Mouse (Mus musculus): ENCODE data around the gene Aff3. TPM values are rescaled to one million over a fixed set of nuclear protein-coding genes. Genes with fewer than 3 reads are reported as not detected.

Gene Aff3
- polyA plus RNA-seq, 1 experiment from 2014 or later = 15.4 TPM

DNA sequence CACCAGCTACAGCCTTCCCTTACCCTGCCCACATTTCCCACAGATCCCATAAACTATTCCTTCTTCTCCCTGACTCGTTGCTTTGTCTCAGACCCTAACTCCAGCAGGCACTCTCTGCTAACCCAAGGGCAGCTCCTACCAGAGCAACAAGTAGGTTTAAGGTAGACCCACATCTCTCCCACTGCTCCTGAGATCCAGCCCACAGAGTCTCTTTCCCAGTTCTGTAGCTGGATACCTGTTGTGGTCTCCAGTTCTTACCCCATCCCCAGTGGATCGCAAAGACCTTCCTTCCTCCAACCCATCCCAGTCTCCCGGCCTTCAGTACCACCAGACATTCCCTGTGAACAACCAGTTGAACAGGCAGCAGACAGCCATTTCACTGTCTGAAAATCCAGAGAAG, 7.0 kb upstream of the Aff3 start:
- Histone ChIP-seq H3K4me1 (no peaks in the 10 kb centered on the region), H3K9me3 (replicated peaks) (no peaks in the 10 kb centered on the region), H3K4me2 (replicated peaks) (no peak overlapping the region), H3K4me3 (replicated peaks) (no peak overlapping the region), H3K36me3 (no peaks in the 10 kb centered on the region), H3K27me3 (no peaks in the 10 kb centered on the region), H3K9ac (no peak overlapping the region), H3K27ac (replicated peaks) (no peak overlapping the region)
- WGBS = 81% methylated on average over 3 of the region's 3 CpGs
- no peak for ATAC-seq (ENCODE audit: insufficient number of reproducible peaks, low FRiP score, low TSS enrichment, low read depth)

DNA sequence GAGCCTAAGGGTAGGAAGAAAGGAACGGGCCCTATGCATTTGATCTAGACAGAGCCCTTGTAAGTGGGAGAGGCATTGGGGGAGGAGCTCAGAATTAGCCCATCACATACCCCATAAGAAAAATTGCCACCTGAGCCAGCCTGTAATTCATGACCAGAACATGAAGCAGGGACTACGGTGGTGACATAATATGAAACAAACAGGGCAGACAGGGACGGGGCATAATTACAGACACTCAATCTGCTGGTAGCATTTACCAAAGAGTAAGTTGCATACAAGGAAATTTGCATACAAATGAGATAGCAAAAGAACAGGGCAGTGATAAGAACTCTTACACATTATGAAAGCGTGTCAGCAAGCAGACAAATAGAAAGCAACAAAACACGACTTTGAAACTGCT, 6.3 kb upstream of the Aff3 start:
- no peaks in the 10 kb centered on the region for H3K36me3 ChIP-seq
- no peaks in the 10 kb centered on the region for H3K4me1 ChIP-seq
- no peak overlapping the region for H3K4me3 ChIP-seq (replicated peaks)
- H3K9ac ChIP-seq = no peak overlapping the region
- H3K9me3 ChIP-seq (replicated peaks) = no peaks in the 10 kb centered on the region
- H3K4me2 ChIP-seq (replicated peaks) = no peak overlapping the region
- ATAC-seq (ENCODE audit: insufficient number of reproducible peaks, low FRiP score, low TSS enrichment, low read depth) = no peak
- no peaks in the 10 kb centered on the region for H3K27me3 ChIP-seq
- 48% methylated on average over 5 of the region's 5 CpGs for WGBS
- no peak overlapping the region for H3K27ac ChIP-seq (replicated peaks)

GRCm38 (mm10) chr1:38668327-38668726, 3.6 kb upstream of the Aff3 start:
- Histone ChIP-seq H3K9me3 (replicated peaks) (no peaks in the 10 kb centered on the region), H3K27me3 (no peaks in the 10 kb centered on the region), H3K4me2 (replicated peaks) (no peak overlapping the region), H3K36me3 (no peaks in the 10 kb centered on the region), H3K4me1 (no peaks in the 10 kb centered on the region), H3K4me3 (replicated peaks) (no peak overlapping the region), H3K9ac (no peak overlapping the region), H3K27ac (replicated peaks) (no peak overlapping the region)
- no peak for ATAC-seq (ENCODE audit: insufficient number of reproducible peaks, low FRiP score, low TSS enrichment, low read depth)
- WGBS = 78% methylated on average over 10 of the region's 10 CpGs

DNA sequence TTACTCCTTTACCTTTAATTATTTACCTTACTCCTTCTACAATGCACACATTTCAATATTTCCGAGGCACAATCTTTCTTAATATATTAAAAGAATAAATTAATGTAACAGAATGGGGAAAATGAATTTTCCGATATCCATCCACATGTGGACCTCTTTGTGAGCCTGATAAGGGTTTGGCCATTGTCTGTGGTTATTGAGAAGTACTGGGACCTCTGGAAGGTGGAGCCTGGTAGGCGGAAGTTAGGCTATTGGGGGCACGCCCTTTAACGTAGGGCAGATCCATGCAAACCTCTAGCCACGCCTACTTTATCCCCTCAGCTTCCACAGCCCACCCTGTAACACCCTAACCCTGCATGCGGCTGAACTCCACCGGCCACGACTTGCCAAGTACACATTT, 3.1 kb upstream of the Aff3 start:
- 75% methylated on average over 9 of the region's 9 CpGs for WGBS
- H3K4me1 ChIP-seq = no peaks in the 10 kb centered on the region

DNA sequence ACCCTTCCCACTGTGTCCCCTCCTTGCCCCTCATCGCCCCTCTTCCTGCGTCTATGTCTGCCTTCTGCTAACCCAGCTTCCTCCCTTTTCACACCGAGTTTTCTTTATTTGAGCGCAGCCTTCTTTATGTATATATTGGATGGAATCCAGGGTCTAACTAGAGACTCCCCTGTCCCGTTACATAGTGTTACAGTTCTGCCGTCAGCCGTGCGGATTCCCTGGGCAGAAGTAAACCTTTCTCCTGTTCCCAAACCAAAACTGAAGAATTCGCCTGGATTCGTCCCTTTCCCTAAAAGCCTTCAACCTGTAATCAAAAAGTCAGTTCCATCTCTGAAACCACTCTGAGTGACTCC, 2.0 kb upstream of the Aff3 start:
- WGBS = 58% methylated on average over 10 of the region's 10 CpGs
- Histone ChIP-seq H3K4me3 (replicated peaks) (no peak overlapping the region), H3K4me1 (no peaks in the 10 kb centered on the region), H3K4me2 (replicated peaks) (no peak overlapping the region), H3K9ac (no peak overlapping the region), H3K36me3 (no peaks in the 10 kb centered on the region), H3K27me3 (no peaks in the 10 kb centered on the region), H3K27ac (replicated peaks) (no peak overlapping the region), H3K9me3 (replicated peaks) (no peaks in the 10 kb centered on the region)
- no peak for ATAC-seq (ENCODE audit: insufficient number of reproducible peaks, low FRiP score, low TSS enrichment, low read depth)

More for the DNA sequence above, 3.1 kb upstream of the Aff3 start:
- Histone ChIP-seq H3K4me3 (replicated peaks) (no peak overlapping the region), H3K4me2 (replicated peaks) (no peak overlapping the region), H3K27me3 (no peaks in the 10 kb centered on the region), H3K9ac (no peak overlapping the region), H3K9me3 (replicated peaks) (no peaks in the 10 kb centered on the region), H3K27ac (replicated peaks) (no peak overlapping the region), H3K36me3 (no peaks in the 10 kb centered on the region)
- no peak for ATAC-seq (ENCODE audit: insufficient number of reproducible peaks, low FRiP score, low TSS enrichment, low read depth)

DNA sequence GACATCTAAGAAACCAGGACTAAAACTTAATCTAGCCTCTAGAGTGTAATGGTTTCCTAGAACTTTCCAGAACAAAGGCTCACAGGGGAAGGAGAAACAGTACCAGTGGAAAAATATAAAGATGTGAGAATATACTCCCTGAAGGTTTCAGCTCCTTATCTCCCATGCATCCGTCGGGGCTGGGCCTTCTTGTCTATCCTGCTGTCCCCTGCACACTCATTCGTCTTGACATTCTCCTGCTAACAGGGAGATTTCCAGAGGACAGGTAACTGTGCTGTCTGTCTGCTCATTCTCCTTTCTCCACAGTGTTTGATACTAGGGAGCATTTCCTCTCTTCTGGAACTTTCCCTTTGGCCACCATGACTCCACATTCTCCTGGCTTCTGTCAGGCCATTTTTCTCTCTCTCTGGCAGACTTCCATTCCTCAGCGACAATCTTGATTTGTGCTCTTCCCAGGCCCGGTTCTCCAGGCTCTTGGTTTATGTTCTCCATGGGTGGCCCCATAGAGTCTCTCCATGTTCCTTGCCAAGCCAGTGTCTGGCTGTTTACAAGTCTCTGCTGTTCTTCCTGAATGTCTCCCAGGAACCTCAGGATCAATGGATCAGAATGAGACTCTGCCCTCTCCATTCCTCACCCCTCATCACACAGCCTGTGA, 1.5 kb upstream of the Aff3 start:
- Histone ChIP-seq H3K4me2 (replicated peaks) (no peak overlapping the region), H3K36me3 (no peaks in the 10 kb centered on the region), H3K27ac (replicated peaks) (no peak overlapping the region), H3K27me3 (no peaks in the 10 kb centered on the region), H3K9ac (no peak overlapping the region), H3K4me3 (replicated peaks) (no peak overlapping the region), H3K9me3 (replicated peaks) (no peaks in the 10 kb centered on the region), H3K4me1 (peaks cover 4% of the 10 kb centered on the region; the same call in 1 of the 2 replicates)
- no peak for ATAC-seq (ENCODE audit: insufficient number of reproducible peaks, low FRiP score, low TSS enrichment, low read depth)
- 63% methylated on average over 5 of the region's 5 CpGs for WGBS

- no peak for ATAC-seq (ENCODE audit: insufficient number of reproducible peaks, low FRiP score, low TSS enrichment, low read depth)
- no peak overlapping the region for H3K4me2 ChIP-seq (replicated peaks)
- no peaks in the 10 kb centered on the region for H3K36me3 ChIP-seq
- H3K27ac ChIP-seq (replicated peaks) = no peak overlapping the region
- H3K4me1 ChIP-seq = peaks cover 10% of the 10 kb centered on the region; the same call in 1 of the 2 replicates
- 79% methylated on average over 1 of the region's 1 CpGs for WGBS
- no peak overlapping the region for H3K4me3 ChIP-seq (replicated peaks)
- no peaks in the 10 kb centered on the region for H3K27me3 ChIP-seq
- H3K9ac ChIP-seq = no peak overlapping the region
- H3K9me3 ChIP-seq (replicated peaks) = no peaks in the 10 kb centered on the region
These were observed 856 bp upstream of the Aff3 start for GRCm38 (mm10) chr1:38665611-38666010.

GRCm38 (mm10) chr1:38664261-38664660, 494 bp downstream of the Aff3 start:
- Histone ChIP-seq H3K36me3 (no peaks in the 10 kb centered on the region), H3K27me3 (no peaks in the 10 kb centered on the region), H3K4me2 (replicated peaks) (no peak overlapping the region), H3K4me3 (replicated peaks) (no peak overlapping the region), H3K4me1 (peaks cover 21% of the 10 kb centered on the region; the same call in 1 of the 2 replicates), H3K9ac (no peak overlapping the region), H3K27ac (replicated peaks) (no peak overlapping the region), H3K9me3 (replicated peaks) (no peaks in the 10 kb centered on the region)
- WGBS = 91% methylated on average over 4 of the region's 4 CpGs
- ATAC-seq (ENCODE audit: insufficient number of reproducible peaks, low FRiP score, low TSS enrichment, low read depth) = no peak

DNA sequence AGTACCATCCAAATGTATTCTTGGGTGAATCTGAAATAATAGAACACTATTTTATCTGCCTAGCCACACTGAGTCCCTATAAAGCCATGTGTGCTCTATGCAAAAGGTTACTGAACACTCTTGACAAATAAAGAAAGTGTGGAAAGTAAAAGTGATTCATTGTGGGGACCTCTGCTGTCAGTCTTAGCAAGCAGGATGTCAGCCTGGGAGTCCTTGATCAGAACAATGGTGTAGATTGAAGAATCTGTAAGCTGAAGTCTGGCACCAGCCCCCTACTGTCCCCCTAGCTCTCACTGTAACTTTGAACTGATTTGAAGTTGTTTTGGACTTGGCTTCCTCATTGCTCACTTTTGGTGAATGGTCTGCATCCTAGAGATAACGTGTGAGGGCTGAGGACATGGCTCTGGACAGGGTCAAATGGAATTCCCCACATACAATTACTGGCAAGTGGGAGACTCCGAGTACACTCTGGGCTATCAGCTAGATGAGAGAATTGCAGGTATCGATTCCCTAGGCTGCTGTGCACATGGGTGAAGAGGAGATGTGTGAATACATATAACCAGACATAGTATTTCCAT, 2.0 kb downstream of the Aff3 start:
- WGBS = 85% methylated on average over 3 of the region's 3 CpGs
- no peak for ATAC-seq (ENCODE audit: insufficient number of reproducible peaks, low FRiP score, low TSS enrichment, low read depth)
- peaks cover 32% of the 10 kb centered on the region for H3K4me1 ChIP-seq

DNA sequence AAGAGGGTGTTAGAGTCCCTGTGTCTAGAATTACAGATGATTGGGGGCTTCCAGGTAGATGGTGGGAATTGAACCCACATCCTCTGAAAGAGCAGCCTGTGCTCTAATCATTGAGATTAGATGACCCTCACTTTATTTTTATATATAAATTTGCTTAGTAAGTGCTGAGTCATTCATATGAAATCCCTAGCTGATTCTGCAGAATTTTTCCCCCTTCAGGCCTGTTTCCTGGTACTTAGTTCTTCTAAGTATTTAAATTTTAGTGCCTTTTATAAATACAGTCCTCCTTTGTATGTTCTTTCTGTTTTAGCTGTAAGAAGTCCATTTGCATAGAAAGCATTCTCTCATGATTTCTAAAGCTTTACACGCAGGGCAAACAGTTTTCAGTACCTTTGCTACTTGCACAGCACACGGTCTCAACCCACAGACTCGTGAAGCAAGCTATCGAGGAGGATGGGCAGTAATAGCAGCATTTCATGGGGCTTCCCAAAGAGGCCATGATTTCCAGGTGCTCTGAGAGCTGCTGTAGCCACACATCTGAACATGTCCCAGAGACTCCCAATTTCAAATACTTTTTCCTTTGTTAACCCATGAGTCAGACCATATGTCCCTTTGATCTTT, 5.7 kb downstream of the Aff3 start:
- Histone ChIP-seq H3K4me2 (replicated peaks) (no peak overlapping the region), H3K27me3 (no peaks in the 10 kb centered on the region), H3K9me3 (replicated peaks) (no peaks in the 10 kb centered on the region), H3K4me3 (replicated peaks) (no peak overlapping the region), H3K36me3 (no peaks in the 10 kb centered on the region), H3K4me1 (peaks cover 37% of the 10 kb centered on the region), H3K9ac (no peak overlapping the region), H3K27ac (replicated peaks) (0 out of 2 replicates have a peak overlapping the region, but pooled peaks have one; percentile 48)
- 38% methylated on average over 4 of the region's 4 CpGs for WGBS
- ATAC-seq (ENCODE audit: insufficient number of reproducible peaks, low FRiP score, low TSS enrichment, low read depth) = no peak

More for the DNA sequence above, 2.0 kb downstream of the Aff3 start:
- no peak overlapping the region for H3K4me2 ChIP-seq (replicated peaks)
- H3K9me3 ChIP-seq (replicated peaks) = no peaks in the 10 kb centered on the region
- H3K27ac ChIP-seq (replicated peaks) = no peak overlapping the region
- no peak overlapping the region for H3K9ac ChIP-seq
- no peak overlapping the region for H3K4me3 ChIP-seq (replicated peaks)
- no peaks in the 10 kb centered on the region for H3K27me3 ChIP-seq
- no peaks in the 10 kb centered on the region for H3K36me3 ChIP-seq

- Histone ChIP-seq H3K9me3 (replicated peaks) (no peaks in the 10 kb centered on the region), H3K27me3 (no peaks in the 10 kb centered on the region), H3K4me3 (replicated peaks) (no peak overlapping the region), H3K36me3 (no peaks in the 10 kb centered on the region), H3K4me2 (replicated peaks) (no peak overlapping the region), H3K4me1 (peaks cover 37% of the 10 kb centered on the region), H3K9ac (no peak overlapping the region), H3K27ac (replicated peaks) (no peak overlapping the region)
- no peak for ATAC-seq (ENCODE audit: insufficient number of reproducible peaks, low FRiP score, low TSS enrichment, low read depth)
- 80% methylated on average over 9 of the region's 9 CpGs for WGBS
These were observed 6.4 kb downstream of the Aff3 start for GRCm38 (mm10) chr1:38658376-38658775.

GRCm38 (mm10) chr1:38657606-38658005, 7.1 kb downstream of the Aff3 start:
- H3K4me3 ChIP-seq (replicated peaks) = no peak overlapping the region
- no peaks in the 10 kb centered on the region for H3K9me3 ChIP-seq (replicated peaks)
- peaks cover 37% of the 10 kb centered on the region for H3K4me1 ChIP-seq
- no peak overlapping the region for H3K9ac ChIP-seq
- 32% methylated on average over 7 of the region's 7 CpGs for WGBS
- peak overlapping the region; percentile 29 for H3K27ac ChIP-seq (replicated peaks)
- no peak for ATAC-seq (ENCODE audit: insufficient number of reproducible peaks, low FRiP score, low TSS enrichment, low read depth)
- no peaks in the 10 kb centered on the region for H3K36me3 ChIP-seq
- H3K4me2 ChIP-seq (replicated peaks) = no peak overlapping the region
- H3K27me3 ChIP-seq = no peaks in the 10 kb centered on the region
